Mouse (Mus musculus) splenic B cell, adult 2 months (primary cell): ENCODE measurements around the gene Bend3.
"Not testable (repeated sequence)": the region's sequence is repeated elsewhere in the genome, so short reads cannot be mapped to it uniquely, and the experiment has no call there.

Experiments
- DNase-seq: peaks from one replicate; pipeline ENCODE4 v3.0.0-alpha.2; 2011; ENCODE audit warnings: low read depth, low spot score
- H3K27me3 ChIP-seq: 2 replicates; pipeline ENCODE4 v1.6.1; 2012; ENCODE audit warnings: mild to moderate bottlenecking, low read length, moderate library complexity, mixed read lengths; ENCODE audit not compliant: control insufficient read depth, poor library complexity, insufficient read depth, severe bottlenecking
- H3K36me3 ChIP-seq: 2 replicates; pipeline ENCODE4 v1.6.1; 2012; ENCODE audit warnings: mild to moderate bottlenecking, low read length, moderate library complexity, mixed read lengths; ENCODE audit not compliant: control insufficient read depth, poor library complexity, insufficient read depth, severe bottlenecking

Gene Bend3

GRCm38 (mm10) chr10:43489550-43489949 lies 10.9 kb downstream of the Bend3 start:
- no peak for DNase-seq
- Histone ChIP-seq H3K36me3 (no peaks in the 10 kb centered on the region), H3K27me3 (no peaks in the 10 kb centered on the region)

GRCm38 (mm10) chr10:43490034-43490433 lies 11.4 kb downstream of the Bend3 start:
- no peak for DNase-seq
- Histone ChIP-seq H3K27me3 (no peaks in the 10 kb centered on the region), H3K36me3 (no peaks in the 10 kb centered on the region)

GRCm38 (mm10) chr10:43490846-43491245 lies 12.2 kb downstream of the Bend3 start:
- Histone ChIP-seq H3K27me3 (no peaks in the 10 kb centered on the region), H3K36me3 (peaks cover 3% of the 10 kb centered on the region; the same call in 1 of the 2 replicates)
- no peak for DNase-seq

DNA sequence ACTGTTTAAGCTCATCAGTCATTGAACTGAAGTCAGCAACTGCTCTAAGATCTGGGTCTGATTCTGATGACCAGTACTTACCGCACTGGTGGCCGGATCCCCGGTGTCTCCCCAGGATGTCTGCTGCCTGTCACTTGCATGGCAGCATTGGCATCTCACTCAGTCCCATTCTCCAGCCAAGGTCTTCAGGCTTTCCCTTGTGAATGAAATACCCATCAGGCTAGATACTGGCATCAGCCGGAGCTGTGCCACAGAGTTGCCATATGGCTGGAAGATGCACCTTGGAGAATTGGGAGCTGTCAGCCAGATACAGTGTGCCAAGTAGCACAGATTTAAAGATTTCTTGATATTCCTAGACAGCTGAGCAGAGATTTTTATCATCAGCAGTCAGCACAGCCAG lies 24.0 kb downstream of the Bend3 start:
- no peaks in the 10 kb centered on the region for H3K27me3 ChIP-seq
- DNase-seq = no peak
- H3K36me3 ChIP-seq = no peaks in the 10 kb centered on the region

- H3K27me3 ChIP-seq = no peaks in the 10 kb centered on the region
- DNase-seq = peak; percentile 48
- H3K36me3 ChIP-seq = no peaks in the 10 kb centered on the region
Measured at GRCm38 (mm10) chr10:43504291-43504690, 25.7 kb downstream of the Bend3 start.

DNA sequence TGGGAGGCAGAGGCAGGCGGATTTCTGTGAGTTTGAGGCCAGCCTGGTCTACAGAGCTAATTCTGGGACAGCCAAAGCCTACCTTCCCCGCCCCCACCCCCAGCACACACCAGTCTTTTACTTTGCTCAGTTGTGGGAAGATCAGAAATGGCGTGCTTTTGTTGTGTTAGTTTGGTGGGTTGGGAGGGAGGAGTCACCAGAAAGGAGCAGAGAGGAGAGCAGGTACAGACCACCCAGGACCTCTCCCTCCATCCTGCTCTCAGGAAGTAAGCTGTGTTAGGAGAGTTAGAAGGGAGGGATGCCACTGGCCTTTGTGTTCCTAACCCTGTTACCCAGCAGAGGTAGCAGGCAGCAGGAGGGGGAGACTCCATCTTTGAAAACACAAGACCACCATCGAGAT lies 28.4 kb downstream of the Bend3 start:
- DNase-seq = no peak
- Histone ChIP-seq H3K36me3 (no peaks in the 10 kb centered on the region; the same call in 1 of the 2 replicates), H3K27me3 (no peaks in the 10 kb centered on the region)

DNA sequence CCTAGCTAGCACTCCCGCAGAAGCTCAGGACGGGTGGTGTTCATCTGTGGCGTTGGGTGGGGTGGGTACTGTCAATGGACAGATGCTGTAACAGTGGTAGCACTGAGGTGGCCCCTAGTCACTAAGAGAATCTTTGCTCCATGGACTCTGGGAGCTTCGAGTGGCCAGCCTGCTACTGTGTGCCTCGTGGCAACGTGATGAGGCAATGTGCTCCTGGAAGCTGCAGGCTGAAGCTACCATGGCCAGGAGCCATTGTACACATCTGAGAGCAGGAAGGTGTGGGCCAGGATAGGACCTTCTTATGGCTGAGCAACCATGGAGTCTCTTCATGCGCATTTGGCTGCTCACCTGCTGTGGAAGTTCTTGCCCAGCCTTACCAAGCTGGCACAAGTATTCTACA lies 30.6 kb downstream of the Bend3 start:
- DNase-seq = no peak
- Histone ChIP-seq H3K27me3 (no peaks in the 10 kb centered on the region), H3K36me3 (no peaks in the 10 kb centered on the region; the same call in 1 of the 2 replicates)

GRCm38 (mm10) chr10:43512976-43513375 lies 34.3 kb downstream of the Bend3 start:
- H3K27me3 ChIP-seq = no peaks in the 10 kb centered on the region
- no peak for DNase-seq
- no peaks in the 10 kb centered on the region; the same call in 1 of the 2 replicates for H3K36me3 ChIP-seq

- DNase-seq = no peak
- Histone ChIP-seq H3K36me3 (no peaks in the 10 kb centered on the region), H3K27me3 (no peaks in the 10 kb centered on the region)
Measured at GRCm38 (mm10) chr10:43516992-43517660, 38.5 kb downstream of the Bend3 start.

- no peak for DNase-seq
- H3K27me3 ChIP-seq = no peaks in the 10 kb centered on the region
- no peaks in the 10 kb centered on the region for H3K36me3 ChIP-seq
Measured at GRCm38 (mm10) chr10:43517836-43518235, 39.2 kb downstream of the Bend3 start.

GRCm38 (mm10) chr10:43518368-43518767 lies 39.7 kb downstream of the Bend3 start:
- H3K27me3 ChIP-seq = no peaks in the 10 kb centered on the region
- DNase-seq = no peak
- no peaks in the 10 kb centered on the region for H3K36me3 ChIP-seq

GRCm38 (mm10) chr10:43519977-43520376 lies 41.3 kb downstream of the Bend3 start:
- H3K27me3 ChIP-seq = no peaks in the 10 kb centered on the region
- no peak for DNase-seq
- no peaks in the 10 kb centered on the region for H3K36me3 ChIP-seq

DNA sequence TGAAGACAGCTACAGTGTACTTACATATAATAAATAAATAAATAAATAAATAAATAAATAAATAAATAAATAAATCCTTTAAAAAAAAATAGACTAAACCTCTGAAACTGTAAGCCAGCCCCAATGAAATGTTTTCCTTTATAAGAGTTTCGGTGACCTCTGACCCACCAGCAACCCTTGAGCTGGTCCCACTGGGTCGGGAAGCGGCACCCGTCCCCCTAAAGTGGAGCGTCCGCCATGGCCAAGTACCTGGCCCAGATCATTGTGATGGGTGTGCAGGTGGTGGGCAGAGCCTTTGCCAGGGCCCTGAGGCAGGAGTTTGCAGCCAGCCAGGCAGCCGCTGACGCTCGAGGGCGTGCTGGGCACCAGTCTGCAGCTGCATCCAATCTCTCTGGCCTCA lies 45.3 kb downstream of the Bend3 start, which contains the start of gene Gm9803:
Gene Gm9803 (plus strand): TSS at position 154 of the 400 bp plus-strand sequence.
- DNase-seq, H3K36me3 ChIP-seq, H3K27me3 ChIP-seq: not testable (repeated sequence)

GRCm38 (mm10) chr10:43527283-43528269 lies 48.9 kb downstream of the Bend3 start:
- peaks cover 1% of the 10 kb centered on the region; the same call in 1 of the 2 replicates for H3K36me3 ChIP-seq
- DNase-seq = no peak

GRCm38 (mm10) chr10:43534382-43534781 lies 55.8 kb downstream of the Bend3 start:
- H3K27me3 ChIP-seq = no peaks in the 10 kb centered on the region
- DNase-seq = no peak
- no peaks in the 10 kb centered on the region; the same call in 1 of the 2 replicates for H3K36me3 ChIP-seq

More at GRCm38 (mm10) chr10:43527283-43528269, 48.9 kb downstream of the Bend3 start:
- no peaks in the 10 kb centered on the region for H3K27me3 ChIP-seq
